Mouse (Mus musculus) myocyte (in vitro differentiated cells): ENCODE measurements at regions not wholly inside any gene's neighbourhood (a gene's known extent, or its start where the extent isn't known, plus 50 kb on each side); places are given as distances from the start of the nearest gene placed in this dataset.

ENCODE experiments used
- H3K27me3 ChIP-seq: one replicate; pipeline ENCODE4 v1.6.1; 2011; ENCODE audit not compliant: control insufficient read depth, insufficient read depth, insufficient read length
- H3K36me3 ChIP-seq: one replicate; pipeline ENCODE4 v1.6.1; 2011; ENCODE audit not compliant: control insufficient read depth, insufficient read depth
- H3K4me2 ChIP-seq: one replicate; pipeline ENCODE4 v1.6.1; 2011; ENCODE audit warnings: low read depth, control low read depth
- H3K4me3 ChIP-seq: one replicate; pipeline ENCODE4 v1.5.1; 2011; ENCODE audit warnings: mild to moderate bottlenecking, control low read depth, moderate library complexity
- H3K79me2 ChIP-seq: one replicate; pipeline ENCODE4 v1.6.1; 2011; ENCODE audit not compliant: control insufficient read depth, insufficient read depth
- H3ac ChIP-seq: one replicate; pipeline ENCODE4 v1.6.1; 2011; ENCODE audit not compliant: control insufficient read depth, insufficient read length
- CEBPB ChIP-seq: IDR thresholded peaks from 2 replicates; pipeline ENCODE4 v1.6.1; 2011; ENCODE audit warnings: mild to moderate bottlenecking, moderate library complexity; ENCODE audit not compliant: poor library complexity, insufficient read depth, severe bottlenecking
- E2F4 ChIP-seq: IDR thresholded peaks from one replicate; pipeline ENCODE4 v1.6.1; 2011; ENCODE audit warnings: mild to moderate bottlenecking, control low read depth, moderate library complexity; ENCODE audit not compliant: insufficient read depth
- MAX ChIP-seq: IDR thresholded peaks from one replicate; pipeline ENCODE4 v1.6.1; 2011; ENCODE audit warnings: low read depth, mild to moderate bottlenecking, control low read depth
- MYOD1 ChIP-seq, 3 experiments: IDR thresholded peaks; one replicate each; pipeline ENCODE4 v1.6.1; 2011; ENCODE audit warnings: control low read depth in 2 of 3, low read depth in 2 of 3, mild to moderate bottlenecking in 2 of 3, moderate library complexity in 1 of 3; ENCODE audit not compliant: insufficient read length in 2 of 3, control insufficient read depth in 1 of 3
- MYOG ChIP-seq, 3 experiments: IDR thresholded peaks; one replicate each; pipeline ENCODE4 v1.6.1; 2011; ENCODE audit warnings: control low read depth in 2 of 3, low read depth in 2 of 3, mild to moderate bottlenecking in 2 of 3; ENCODE audit not compliant: insufficient read length in 2 of 3, control insufficient read depth in 1 of 3, insufficient read depth in 1 of 3
- POLR2A ChIP-seq: IDR thresholded peaks from one replicate; pipeline ENCODE4 v1.6.1; 2011; ENCODE audit warnings: low read depth, mild to moderate bottlenecking, control low read depth, moderate library complexity; ENCODE audit not compliant: insufficient read length
- POLR2AphosphoS2 ChIP-seq: IDR thresholded peaks from one replicate; pipeline ENCODE4 v1.6.1; 2011; ENCODE audit warnings: low read depth, control low read depth; ENCODE audit not compliant: insufficient read length
- REST ChIP-seq: IDR thresholded peaks from one replicate; pipeline ENCODE4 v1.6.1; 2011; ENCODE audit warnings: mild to moderate bottlenecking, control low read depth, moderate library complexity; ENCODE audit not compliant: insufficient read depth, insufficient read length
- SRF ChIP-seq: IDR thresholded peaks from one replicate; pipeline ENCODE4 v1.6.1; 2011; ENCODE audit warnings: low read depth; ENCODE audit not compliant: control insufficient read depth, insufficient read length
- TCF12 ChIP-seq: IDR thresholded peaks from one replicate; pipeline ENCODE4 v1.6.1; 2011; ENCODE audit warnings: mild to moderate bottlenecking, control low read depth; ENCODE audit not compliant: poor library complexity, insufficient read depth, severe bottlenecking
- TCF3 ChIP-seq: IDR thresholded peaks from one replicate; pipeline ENCODE4 v1.6.1; 2011; ENCODE audit warnings: low read depth, control low read depth; ENCODE audit not compliant: insufficient read length
- USF1 ChIP-seq: IDR thresholded peaks from one replicate; pipeline ENCODE4 v1.6.1; 2011; ENCODE audit warnings: low read depth, mild to moderate bottlenecking, control low read depth, moderate library complexity

DNA sequence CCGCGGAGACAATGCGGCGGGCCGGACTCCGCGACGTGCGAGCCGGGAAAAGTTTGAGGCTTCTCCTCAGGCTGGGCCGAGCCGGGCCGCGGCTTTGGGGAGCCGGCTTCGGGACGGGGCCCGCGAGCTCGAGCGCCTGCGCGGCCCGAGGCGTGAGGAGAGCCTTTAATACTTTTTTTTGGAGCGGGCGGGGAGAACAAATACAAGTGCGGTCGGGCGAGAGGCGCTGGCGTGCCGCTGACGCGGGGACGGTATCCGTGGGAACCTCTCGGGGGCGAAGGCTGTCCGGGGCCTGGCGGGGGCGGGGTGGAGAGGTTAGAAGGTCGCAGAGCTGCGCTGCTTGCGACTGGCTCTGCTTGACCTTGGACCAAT is 141.0 kb downstream of the Ogfrl1 start:
- H3ac ChIP-seq: peak overlapping the region; percentile 60
- peaks cover 49% of the 10 kb centered on the region for H3K79me2 ChIP-seq
- peak overlapping the region; percentile 49 for H3K4me3 ChIP-seq
- H3K27me3 ChIP-seq: no peaks in the 10 kb centered on the region
- peak overlapping the region; percentile 91 for H3K4me2 ChIP-seq
- peaks cover 7% of the 10 kb centered on the region for H3K36me3 ChIP-seq
- TF ChIP-seq MAX (no peak), TCF3 (no peak), SRF (no peak), POLR2A (no peak), USF1 (no peak), CEBPB (no peak), MYOD1 (IDR thresholded peaks at IDR 0.05; ENCODE audit: control insufficient read depth in 1 of 3, insufficient read length in 2 of 3, low read depth in 2 of 3) (no peak), REST (no peak), POLR2AphosphoS2 (no peak), MYOG (IDR thresholded peaks at IDR 0.05; ENCODE audit: control insufficient read depth in 1 of 3, insufficient read depth in 1 of 3, insufficient read length in 2 of 3, low read depth in 2 of 3) (no peak), E2F4 (no peak), TCF12 (no peak)

- Histone ChIP-seq H3K4me2 (peak overlapping the region; percentile 84), H3K79me2 (peaks cover 44% of the 10 kb centered on the region), H3K36me3 (peaks cover 7% of the 10 kb centered on the region), H3K4me3 (peak overlapping the region; percentile 49), H3ac (peak overlapping the region; percentile 60), H3K27me3 (no peaks in the 10 kb centered on the region)
- TF ChIP-seq POLR2A: peak; percentile 87
- no peak for TF ChIP-seq USF1
- peak; percentile 17 for TF ChIP-seq E2F4
- TF ChIP-seq MYOD1 (IDR thresholded peaks at IDR 0.05; ENCODE audit: control insufficient read depth in 1 of 3, insufficient read length in 2 of 3, low read depth in 2 of 3): no peak
- TF ChIP-seq POLR2AphosphoS2: peak; percentile 83
Measured at GRCm38 (mm10) chr1:23255925-23256629, 141.5 kb downstream of the Ogfrl1 start.

DNA sequence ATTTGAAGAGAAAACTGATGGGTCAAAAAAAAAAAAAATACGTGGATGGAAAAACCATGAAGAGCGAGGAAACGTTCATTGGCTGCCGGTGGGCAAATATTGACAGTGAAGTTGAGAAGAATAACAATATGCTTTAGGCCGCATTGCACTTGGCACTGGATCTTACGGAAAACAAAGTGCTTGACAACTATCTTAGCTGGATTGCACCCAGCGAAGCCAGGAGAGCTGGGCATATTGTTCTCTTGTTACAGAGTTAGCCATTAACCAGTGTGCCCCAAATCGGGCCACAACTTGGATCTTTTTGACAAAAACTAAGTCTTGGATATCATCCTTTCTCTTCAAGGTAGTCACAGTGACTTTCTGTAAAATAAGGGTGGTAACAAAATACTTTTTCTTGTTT is 143.3 kb downstream of the Ogfrl1 start:
- H3K4me2 ChIP-seq: no peak overlapping the region
- H3K79me2 ChIP-seq: peaks cover 25% of the 10 kb centered on the region
- no peaks in the 10 kb centered on the region for H3K27me3 ChIP-seq
- no peaks in the 10 kb centered on the region for H3K36me3 ChIP-seq
- H3ac ChIP-seq: no peak overlapping the region
- no peak for TF ChIP-seq TCF12
- no peak for TF ChIP-seq POLR2A
- no peak for TF ChIP-seq TCF3
- TF ChIP-seq POLR2AphosphoS2: no peak
- TF ChIP-seq MAX: no peak
- TF ChIP-seq CEBPB: no peak
- no peak for TF ChIP-seq MYOD1 (IDR thresholded peaks at IDR 0.05; ENCODE audit: control insufficient read depth in 1 of 3, insufficient read length in 2 of 3, low read depth in 2 of 3)
- TF ChIP-seq MYOG (IDR thresholded peaks at IDR 0.05; ENCODE audit: control insufficient read depth in 1 of 3, insufficient read depth in 1 of 3, insufficient read length in 2 of 3, low read depth in 2 of 3): no peak
- TF ChIP-seq USF1: no peak
- TF ChIP-seq SRF: no peak
- TF ChIP-seq REST: no peak
- TF ChIP-seq E2F4: no peak
- no peak overlapping the region for H3K4me3 ChIP-seq

DNA sequence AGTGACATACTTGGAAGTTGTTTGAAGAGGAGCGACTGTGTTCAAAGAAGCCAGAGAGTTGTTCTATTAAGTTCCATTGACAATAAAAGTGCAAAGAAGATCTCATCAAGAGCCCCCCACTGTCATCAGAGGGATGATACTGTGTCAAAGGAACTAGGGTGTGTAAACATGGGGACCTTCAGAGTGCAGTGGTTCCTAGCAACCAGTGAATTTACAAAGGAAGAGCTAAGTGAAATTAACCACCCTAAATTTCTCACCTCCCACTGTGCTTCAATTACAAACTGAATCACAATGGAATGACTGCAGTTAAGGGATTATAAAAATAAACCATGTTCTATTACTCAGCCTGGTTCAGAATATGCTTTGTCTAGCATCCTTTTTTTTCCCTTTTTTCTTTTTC is 129.5 kb upstream of the 4933415F23Rik start:
- Histone ChIP-seq H3ac (no peak overlapping the region), H3K4me3 (no peak overlapping the region), H3K36me3 (no peaks in the 10 kb centered on the region), H3K79me2 (no peaks in the 10 kb centered on the region), H3K4me2 (no peak overlapping the region), H3K27me3 (no peaks in the 10 kb centered on the region)
- TF ChIP-seq REST (no peak), CEBPB (no peak), TCF3 (no peak), E2F4 (no peak), MYOD1 (IDR thresholded peaks at IDR 0.05; ENCODE audit: control insufficient read depth in 1 of 3, insufficient read length in 2 of 3, low read depth in 2 of 3) (no peak), SRF (no peak), POLR2A (no peak), MYOG (IDR thresholded peaks at IDR 0.05; ENCODE audit: control insufficient read depth in 1 of 3, insufficient read depth in 1 of 3, insufficient read length in 2 of 3, low read depth in 2 of 3) (no peak), TCF12 (no peak), POLR2AphosphoS2 (no peak)

DNA sequence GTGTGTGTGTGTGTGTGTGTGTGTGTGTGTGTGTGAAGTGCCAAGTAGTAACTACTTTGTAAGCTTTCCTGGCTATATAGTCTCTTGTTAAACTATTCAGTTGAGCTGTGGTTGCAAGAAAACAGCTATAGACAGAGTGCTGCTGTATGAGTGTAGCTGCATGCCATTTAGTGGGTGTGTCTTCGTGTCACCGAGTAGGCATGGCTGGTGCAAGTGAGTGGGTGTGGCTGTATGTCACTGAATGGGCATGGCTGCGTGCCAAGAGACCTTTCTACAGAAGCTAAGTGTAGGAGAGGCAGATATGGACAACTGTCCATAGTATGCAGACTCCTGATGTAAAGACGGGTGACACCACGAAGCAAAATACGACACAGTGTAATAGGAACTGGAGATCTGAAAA is 126.4 kb upstream of the 4933415F23Rik start:
- H3K36me3 ChIP-seq: no peaks in the 10 kb centered on the region
- TF ChIP-seq CEBPB (no peak), SRF (no peak), POLR2A (no peak), MAX (no peak), TCF12 (no peak), USF1 (no peak), MYOG (IDR thresholded peaks at IDR 0.05; ENCODE audit: control insufficient read depth in 1 of 3, insufficient read depth in 1 of 3, insufficient read length in 2 of 3, low read depth in 2 of 3) (no peak), TCF3 (no peak), POLR2AphosphoS2 (no peak), MYOD1 (IDR thresholded peaks at IDR 0.05; ENCODE audit: control insufficient read depth in 1 of 3, insufficient read length in 2 of 3, low read depth in 2 of 3) (no peak), REST (no peak), E2F4 (no peak)
- no peaks in the 10 kb centered on the region for H3K79me2 ChIP-seq
- no peak overlapping the region for H3K4me3 ChIP-seq
- no peaks in the 10 kb centered on the region for H3K27me3 ChIP-seq
- H3K4me2 ChIP-seq: no peak overlapping the region
- H3ac ChIP-seq: no peak overlapping the region
